Mouse (Mus musculus): ENCODE data around the gene Kctd11. TPM values are rescaled to one million over a fixed set of nuclear protein-coding genes. Genes with fewer than 3 reads are reported as not detected.
"Not testable (repeated sequence)": the region's sequence is repeated elsewhere in the genome, so short reads cannot be mapped to it uniquely, and the experiment has no call there.

The Kctd11 gene
- total RNA-seq, 1 experiment from 2014 or later, result 0.50 TPM

DNA sequence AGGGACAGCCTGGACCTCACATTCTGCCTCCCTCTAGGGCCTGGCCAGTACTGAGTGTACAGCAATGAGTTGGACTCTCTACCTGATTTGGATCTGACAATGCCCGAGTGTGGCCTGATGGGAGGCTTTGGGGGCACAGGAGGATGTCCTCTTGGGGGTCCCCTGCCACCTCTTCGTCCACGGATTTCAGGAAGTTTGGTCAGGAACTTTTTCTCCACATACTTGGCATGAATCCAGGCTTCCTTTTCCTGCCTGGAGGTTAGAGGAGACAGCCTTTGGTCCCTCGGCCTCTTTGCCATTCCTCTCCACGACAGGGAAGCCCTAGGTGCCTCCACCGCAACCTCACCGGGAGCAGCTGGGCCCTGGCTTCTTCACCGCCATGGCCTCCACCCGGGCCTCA, 3.0 kb upstream of the Kctd11 start:
- no peak for ATAC-seq (replicated peaks; ENCODE audit: low read depth, poor library complexity, severe bottlenecking)

DNA sequence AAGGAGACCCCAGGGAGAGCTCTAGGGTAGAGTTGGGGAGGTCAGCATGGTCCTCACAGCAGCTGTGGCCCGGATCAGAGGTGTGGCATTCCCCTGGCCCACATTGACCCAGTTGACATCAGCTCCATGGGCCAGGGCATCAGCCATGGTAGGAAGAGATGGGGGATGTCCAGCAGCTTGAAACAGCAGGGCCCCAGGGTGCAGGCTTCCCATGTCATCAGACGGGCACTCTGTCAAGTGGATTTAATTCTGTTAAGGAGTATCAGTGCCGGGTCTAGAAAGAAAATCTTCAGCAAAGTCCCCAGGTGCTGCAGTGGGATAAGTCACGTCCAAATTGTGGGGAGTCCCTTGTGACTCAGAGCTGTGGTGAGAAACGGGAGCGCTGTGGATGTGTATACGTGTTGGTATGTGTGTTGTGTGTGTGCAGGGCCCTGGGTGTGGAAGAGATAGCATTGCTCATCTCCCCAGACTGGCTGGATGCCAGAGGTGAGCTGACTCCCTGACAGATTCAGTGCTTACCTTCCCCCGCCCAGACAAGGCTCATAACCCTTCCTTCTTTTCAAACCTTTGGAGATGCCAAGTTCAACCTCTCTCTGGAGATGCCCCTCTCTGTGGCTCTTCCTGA, 2.4 kb upstream of the Kctd11 start:
- ATAC-seq (replicated peaks; ENCODE audit: low read depth, poor library complexity, severe bottlenecking), result no peak

DNA sequence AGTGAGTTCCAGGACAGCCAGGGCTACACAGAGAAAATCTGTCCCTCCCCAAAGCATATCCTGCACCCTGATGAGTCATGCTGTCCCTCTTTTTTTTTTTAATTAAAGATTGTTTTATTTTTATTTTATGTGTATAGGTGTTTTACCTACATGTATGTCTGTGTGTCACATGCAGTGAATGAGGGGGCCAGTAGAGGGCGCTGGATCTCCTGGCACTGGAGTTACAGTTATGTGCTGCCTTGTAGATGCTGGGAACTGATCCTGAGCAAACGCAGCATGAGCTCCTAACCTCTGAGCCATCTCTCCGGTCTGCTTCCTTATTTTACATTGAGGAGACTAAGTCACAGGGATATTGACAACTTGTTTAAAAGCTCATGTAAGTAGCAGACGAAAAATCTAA, 1.9 kb upstream of the Kctd11 start:
- ATAC-seq (replicated peaks; ENCODE audit: low read depth, poor library complexity, severe bottlenecking), result no peak

DNA sequence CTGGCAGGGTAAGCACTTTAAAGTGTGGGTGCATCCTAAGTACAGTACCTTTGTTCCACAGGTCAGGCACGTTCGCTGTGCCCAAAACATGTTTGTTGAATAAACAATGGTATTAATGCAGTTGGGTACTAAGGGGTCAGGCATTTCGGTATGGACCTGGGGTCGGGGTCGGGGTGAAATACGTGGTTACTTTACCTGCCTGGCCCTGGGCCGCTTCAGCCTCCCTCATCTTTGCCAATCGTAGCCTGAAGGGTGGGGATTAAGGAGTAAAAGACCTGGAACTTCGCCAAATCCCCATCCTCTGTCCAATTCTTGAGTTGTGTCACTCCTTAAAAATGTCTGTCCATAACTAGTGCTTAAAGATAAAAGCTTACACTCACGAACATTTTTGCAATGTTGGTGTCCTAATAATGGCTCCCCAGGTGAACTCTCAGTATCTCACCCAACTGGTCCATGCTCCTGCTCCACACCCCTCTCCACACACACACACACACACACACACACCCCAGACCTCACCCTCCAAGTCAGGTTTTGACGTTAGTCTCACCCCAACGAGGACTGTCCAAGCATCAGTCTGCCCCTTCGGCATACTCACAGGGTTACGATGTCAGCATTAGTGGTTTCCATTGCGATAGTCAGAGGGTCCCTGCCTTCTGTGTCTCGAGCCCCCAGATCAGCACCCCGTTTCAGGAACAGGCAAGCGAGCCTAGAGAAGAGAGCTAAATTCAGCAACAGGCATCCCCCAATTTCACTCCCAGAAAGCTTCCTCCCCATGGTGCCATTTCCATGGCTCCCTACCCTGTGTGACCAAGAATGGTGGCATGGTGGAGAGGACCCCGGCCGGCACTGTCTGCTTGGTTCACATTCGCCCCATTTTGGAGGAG, 823 bp upstream of the Kctd11 start:
- no peak for ATAC-seq (replicated peaks; ENCODE audit: low read depth, poor library complexity, severe bottlenecking)

DNA sequence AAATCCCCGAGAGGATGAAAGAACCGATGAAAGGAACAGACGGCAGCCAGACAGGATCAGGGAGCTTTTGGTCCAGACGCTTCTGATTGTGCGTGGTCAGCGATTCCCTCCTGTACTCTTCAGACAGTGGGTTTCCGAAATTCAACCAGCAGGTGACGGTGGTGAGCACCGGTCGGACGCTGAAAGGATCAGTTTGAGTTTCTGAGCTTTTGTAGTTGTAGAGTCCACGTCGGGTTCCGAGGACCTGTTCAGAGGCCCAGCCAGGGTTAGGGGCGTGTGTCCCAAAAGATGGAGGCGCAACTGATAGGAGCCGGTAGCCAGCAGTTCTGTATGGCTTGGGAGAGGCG, 727 bp downstream of the Kctd11 start:
- peak; percentile 23 for ATAC-seq (replicated peaks; ENCODE audit: low read depth, poor library complexity, severe bottlenecking)

DNA sequence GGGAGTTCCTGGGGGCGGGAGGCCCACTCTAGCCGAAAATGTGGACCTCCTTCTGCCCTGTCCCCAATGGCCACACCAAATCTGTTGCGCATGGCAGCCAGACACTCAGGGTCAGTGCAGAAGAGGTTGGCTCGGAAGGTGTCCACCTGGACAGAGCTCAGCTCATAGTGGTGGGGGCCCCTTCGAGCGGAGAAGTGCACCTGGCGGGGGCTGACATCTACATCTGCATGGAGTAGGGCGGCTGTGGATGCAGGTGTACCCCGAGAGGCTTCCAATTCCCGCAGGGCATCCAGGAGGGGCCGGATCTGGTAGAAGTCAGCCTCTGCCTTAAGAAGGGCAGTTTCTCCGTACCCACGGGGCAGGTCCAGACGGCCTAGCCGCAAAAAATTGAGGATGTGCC, 1.5 kb downstream of the Kctd11 start:
- no peak for ATAC-seq (replicated peaks; ENCODE audit: low read depth, poor library complexity, severe bottlenecking)

DNA sequence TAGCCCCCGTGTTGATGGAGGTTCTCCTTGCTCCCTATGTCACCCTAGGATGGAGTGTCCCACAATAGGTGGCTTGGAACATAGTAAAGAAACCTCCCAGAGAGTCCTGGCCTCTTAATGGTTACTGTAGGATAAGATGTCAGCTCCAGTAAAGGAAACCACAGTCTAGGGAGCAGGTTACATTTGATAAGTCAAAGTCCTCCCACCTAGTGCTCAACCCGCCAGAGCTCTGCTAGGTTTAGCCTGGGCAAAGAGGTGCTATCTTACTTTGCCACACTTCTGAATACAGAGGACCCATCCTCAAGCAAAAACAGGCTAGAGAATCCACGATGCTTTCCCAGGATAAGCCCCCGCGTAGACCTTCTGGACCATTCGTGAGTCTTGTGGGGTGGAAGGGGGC, 2.3 kb downstream of the Kctd11 start:
- ATAC-seq (replicated peaks; ENCODE audit: low read depth, poor library complexity, severe bottlenecking), result no peak

DNA sequence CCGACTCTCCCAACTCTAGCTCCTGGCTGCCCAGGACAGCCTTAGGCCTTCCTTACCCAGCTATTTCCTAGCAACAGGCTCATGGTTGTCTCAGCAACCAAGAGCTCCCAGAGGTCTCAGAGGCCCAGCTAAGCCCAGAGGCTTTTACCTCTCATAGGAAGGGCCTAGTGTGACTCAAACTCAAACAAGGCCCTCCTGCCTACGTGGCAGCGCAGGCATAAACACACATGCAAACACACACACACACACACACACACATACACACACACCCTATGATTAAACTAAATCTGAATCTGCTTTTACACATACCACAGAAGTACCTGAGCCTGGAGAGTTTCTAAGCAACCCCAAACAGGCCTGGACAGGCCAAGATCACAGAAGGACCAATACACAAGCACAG, 2.8 kb downstream of the Kctd11 start:
- ATAC-seq (replicated peaks; ENCODE audit: low read depth, poor library complexity, severe bottlenecking), result no peak

DNA sequence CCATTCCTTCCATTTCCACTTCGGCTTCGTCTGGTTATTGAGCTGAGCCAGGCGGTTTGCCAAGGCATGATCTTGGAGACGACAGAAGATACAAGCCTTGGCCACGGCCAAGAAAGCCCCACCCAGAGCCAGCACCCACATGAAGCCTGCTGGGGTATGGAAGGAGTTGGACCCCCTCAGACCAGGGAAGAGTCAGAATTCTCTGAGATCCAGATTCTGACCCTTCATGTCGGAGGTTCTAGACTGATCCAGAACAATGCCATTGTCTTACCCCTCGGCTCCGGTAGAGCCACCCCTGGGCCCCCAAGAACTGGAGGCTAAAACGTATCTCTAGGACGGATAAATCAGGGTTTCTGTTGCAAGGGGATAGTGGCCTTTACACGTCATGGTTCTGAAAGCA, 3.3 kb downstream of the Kctd11 start, which contains the start of gene Tmem95:
Gene Tmem95 (minus strand): TSS at position 141 of the 400 bp plus-strand sequence.
- ATAC-seq (replicated peaks; ENCODE audit: low read depth, poor library complexity, severe bottlenecking), result no peak

DNA sequence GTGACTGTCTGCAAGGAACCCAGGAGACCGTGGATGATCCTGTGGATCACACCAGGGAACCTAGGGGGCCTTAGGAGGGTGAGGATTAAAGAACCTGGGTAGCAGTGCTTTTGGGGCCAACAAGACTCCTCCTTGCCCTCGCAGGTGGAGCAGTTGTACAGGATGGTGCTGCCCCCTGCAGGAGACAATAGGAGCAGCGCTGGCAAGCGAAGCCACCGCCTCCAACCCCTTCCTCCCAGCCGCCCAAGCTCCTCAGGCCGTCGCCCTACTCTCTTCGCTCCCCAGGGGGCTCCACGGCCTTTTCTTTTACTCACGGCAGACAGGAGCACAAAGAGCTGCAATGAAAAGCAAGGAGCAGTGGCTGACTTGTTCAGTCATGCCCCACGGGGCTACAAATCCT, 4.3 kb downstream of the Kctd11 start:
- ATAC-seq (replicated peaks; ENCODE audit: low read depth, poor library complexity, severe bottlenecking), result peak; percentile 76

DNA sequence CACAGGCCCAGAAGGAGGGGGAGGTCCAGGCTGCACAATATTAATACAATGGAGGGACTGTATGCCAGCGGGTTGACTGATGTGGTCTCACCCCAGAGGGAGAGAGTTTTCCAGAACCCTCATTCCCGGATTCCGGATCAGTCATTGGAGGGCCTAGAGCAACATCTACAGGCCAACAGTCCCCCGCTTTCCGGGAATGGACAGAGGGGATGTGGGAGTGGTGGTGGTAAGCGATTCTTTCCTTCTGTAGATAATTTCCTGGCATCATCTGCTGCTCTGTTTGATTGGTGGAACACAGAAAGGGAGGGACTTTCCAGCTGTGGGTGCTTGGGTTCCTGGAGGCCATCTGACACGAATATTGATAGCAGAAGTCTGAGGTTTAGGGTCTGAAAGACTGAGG, 5.0 kb downstream of the Kctd11 start:
- ATAC-seq (replicated peaks; ENCODE audit: low read depth, poor library complexity, severe bottlenecking), result peak; percentile 10; the same call in 1 of the 2 replicates

DNA sequence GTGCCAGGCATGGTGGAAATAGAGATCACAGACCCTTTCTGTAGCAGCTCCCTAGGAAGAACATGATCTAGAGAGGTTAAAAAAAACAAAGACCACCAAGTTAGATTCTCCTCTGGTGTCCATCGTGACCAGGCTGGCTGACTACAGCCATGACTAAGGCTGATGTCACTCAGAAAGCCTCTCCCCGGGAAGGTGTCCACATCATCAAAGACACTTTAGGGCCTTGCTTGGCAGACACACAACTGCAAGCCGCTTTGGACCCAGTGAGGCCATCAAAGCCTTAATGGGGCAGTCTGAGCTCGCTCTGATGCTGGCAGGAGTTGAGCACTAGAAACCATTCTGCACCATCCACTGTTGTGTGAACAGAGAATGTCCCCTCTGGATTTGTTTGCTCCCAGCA, 8.8 kb downstream of the Kctd11 start:
- ATAC-seq (replicated peaks; ENCODE audit: low read depth, poor library complexity, severe bottlenecking), result no peak

DNA sequence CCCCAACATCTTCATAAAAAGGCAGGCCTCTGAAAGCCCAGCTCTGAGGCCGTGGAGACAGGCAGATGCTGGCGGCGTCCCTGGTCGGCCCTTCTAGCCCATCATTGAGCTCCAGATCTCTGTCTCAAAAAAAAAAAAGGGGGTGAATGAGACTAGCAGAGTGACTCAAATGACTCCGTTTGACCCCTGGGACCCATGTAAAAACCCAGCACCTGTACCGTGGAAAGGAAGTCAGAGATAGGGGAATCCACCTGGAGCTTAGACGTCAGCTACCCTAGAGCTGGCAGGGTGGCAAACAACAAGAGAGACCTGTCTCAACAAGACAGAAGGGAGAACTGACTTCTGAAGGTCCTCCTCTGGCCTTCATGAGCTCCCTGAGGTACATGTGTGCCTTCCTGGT, 9.4 kb downstream of the Kctd11 start:
- no peak for ATAC-seq (replicated peaks; ENCODE audit: low read depth, poor library complexity, severe bottlenecking)

DNA sequence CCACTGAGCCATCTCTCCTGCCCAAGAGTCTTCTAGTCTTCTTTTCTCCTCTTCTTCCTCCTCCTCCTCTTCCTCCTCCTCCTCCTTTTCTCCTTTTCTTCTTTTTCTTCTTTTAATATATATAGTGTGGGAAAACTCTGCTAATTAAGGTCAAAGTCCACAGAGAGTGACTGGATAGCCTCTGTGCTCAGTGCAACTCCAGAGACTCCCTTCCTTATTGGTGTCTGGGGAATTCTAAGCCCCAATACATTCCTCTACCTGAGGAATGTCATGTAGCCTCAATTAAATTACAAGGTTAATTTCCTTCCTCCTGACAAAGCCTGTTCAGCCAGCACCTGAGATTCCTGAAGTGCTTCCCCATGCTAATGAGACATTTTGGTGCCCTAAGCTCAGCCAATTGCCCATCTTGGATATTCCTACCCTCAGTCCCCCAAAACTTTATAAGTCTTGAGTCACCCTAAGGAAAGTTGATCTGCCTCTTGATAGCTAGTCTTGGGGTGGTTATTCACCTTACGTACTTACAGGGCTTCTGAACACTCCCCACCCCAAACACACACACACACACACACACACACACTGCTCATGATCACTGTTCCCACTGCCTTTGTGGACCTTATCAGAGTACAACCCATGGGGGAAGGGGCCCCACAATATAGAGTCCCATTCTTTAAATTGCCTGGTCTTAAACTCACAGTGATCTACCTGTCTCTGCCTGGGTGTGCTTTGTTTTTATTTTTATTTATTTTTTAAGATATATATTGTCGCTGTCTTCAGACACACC, 10.7 kb downstream of the Kctd11 start:
- no peak for ATAC-seq (replicated peaks; ENCODE audit: low read depth, poor library complexity, severe bottlenecking)

DNA sequence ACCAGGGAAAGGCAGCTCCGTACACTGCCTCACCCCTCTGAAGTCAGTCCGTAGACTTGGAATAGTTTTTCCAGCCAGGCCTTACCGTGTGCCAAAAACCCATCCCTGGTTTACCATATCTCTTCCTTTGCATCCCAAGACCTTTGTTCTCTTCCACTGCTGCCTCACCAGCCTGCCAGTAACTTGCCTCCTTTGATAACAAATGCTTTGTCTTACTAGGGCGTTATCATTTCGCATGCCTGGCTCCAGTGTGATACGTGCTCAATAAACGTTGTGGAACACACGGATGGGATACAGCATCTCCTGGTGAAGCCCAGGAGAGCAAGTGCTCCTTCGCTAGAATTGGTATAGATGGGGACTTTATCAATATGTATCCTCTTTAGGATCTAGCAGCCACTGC, 13.9 kb downstream of the Kctd11 start:
- ATAC-seq (replicated peaks; ENCODE audit: low read depth, poor library complexity, severe bottlenecking), result no peak

DNA sequence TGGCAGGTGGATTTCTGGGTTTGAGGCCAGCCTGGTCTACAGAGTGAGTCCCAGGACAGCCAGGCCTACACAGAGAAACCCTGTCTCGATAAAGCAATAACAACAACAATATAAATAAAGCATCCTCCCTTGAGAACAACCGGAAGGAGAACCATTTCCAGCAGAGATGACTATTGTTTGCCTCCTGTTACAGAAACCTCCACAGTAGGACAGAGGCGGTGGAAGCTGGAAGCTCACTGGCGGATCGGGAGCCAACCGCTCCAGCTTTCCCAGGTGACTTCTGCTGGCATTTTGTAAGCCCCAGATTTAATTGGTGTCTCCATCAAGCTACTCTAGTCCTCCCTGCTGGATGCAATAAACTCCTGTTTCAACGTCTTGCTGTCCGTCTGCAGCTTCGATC, 15.6 kb downstream of the Kctd11 start:
- no peak for ATAC-seq (replicated peaks; ENCODE audit: low read depth, poor library complexity, severe bottlenecking)

DNA sequence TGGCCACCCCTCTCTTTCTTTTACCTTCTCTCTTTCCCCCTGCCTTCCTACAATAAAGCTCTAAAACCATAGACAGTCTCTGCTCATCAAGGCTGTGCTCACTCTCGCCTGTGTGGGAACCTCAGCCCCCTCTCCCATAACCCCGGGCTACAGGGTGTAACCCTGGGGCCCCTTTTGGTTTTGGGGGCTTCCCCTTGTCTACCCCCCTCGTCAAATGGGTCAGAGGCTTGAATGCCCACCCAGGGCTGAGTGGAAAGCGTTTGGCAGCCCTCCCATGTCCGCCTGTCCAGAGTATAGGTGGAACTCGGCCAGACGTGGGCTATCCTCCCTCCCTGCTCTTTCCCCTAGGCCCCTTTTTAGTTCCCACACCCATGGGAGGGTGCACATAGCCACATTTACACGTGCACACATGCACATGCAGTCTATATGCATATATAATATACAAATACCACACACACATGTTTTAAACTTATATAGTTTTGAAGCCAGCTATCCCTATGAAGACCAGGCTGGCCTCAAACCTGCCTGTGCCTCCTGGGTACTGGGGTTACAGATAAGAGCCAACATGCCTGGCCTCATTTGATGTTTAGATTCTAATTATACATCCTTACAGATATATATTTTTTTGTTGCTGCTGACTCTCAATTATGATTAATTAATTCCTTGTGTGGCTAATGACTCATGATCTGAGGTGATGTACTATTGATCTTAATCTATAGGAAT, 16.9 kb downstream of the Kctd11 start:
- no peak for ATAC-seq (replicated peaks; ENCODE audit: low read depth, poor library complexity, severe bottlenecking)

DNA sequence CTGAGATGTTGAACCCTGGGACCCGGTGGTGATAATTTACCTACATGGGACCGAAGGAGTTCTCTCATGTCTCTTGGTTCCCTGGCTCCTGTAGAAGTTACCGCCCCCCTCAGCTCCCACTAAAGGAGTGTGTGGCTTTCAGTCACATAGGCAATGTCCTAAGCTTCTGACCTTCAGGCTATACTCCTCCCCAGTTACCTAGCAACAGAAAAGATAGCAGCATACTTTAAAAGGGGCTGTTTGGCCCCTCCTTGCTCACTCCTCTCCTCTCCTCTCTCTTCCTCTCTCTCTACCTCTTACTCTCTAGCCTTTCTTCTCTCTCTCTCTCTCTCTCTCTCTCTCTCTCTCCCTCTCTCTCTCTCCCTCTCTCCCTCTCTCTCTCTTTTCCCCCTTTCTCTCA, 17.5 kb downstream of the Kctd11 start:
- ATAC-seq (replicated peaks; ENCODE audit: low read depth, poor library complexity, severe bottlenecking), result not testable (repeated sequence)

DNA sequence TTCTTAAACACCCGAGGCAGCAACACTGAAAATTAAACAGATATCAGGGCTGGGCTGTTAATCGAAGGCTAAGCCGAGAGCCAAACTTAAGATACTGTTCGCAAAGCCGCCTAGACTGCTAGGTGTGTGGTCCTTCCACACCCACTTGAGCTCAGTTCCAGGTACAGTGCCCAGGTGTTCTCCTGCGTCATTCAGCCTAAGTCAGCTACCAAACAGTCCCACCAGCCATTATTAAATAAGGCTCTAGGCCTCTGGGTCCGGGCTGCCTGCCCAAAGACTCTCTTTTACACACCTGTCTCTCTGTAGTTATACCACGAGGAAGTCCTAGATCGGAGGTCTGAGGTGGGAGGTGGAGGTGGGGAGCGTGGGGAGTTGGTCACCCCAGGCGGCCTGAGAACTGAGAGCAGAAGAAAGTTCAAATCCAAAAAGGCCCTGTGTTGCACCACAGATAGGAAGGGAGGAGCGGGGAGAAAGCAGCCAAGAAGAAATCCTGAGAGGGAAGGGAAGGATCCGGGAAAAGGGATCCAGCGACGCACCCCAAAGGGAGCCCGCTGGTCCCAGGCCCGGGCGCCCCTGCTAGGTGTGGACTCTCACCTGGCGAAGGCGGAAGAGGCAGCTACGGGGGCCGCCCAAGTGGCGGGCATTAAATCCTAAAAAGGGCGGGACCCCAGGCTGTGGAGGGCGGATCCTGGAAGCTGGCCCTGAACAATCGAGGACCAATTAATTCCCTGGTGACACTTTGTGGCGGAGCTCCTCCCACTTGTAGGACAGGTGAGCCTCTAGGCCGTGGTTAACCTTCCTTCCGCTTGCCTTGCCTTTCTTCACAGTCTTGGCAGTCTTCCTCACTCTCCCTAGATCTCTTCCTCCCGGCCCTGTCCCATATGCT, 22.9 kb downstream of the Kctd11 start, which contains the start of gene Tnk1:
Gene Tnk1 (minus strand): TSS at position 618 of the 886 bp plus-strand sequence.
- no peak for ATAC-seq (replicated peaks; ENCODE audit: low read depth, poor library complexity, severe bottlenecking)
